Mouse (Mus musculus): ENCODE measurements around the gene Vil1. TPM values are rescaled to one million over a fixed set of nuclear protein-coding genes. Genes with fewer than 3 reads are reported as not detected.
A peak's percentile ranks its signal among the peaks of the same experiment; 100 is the strongest.
"Not testable (repeated sequence)": the region's sequence is repeated elsewhere in the genome, so short reads cannot be mapped to it uniquely, and the experiment has no call there.

The Vil1 gene
- polyA plus RNA-seq, 1 experiment from 2014 or later: 0.12 TPM

DNA sequence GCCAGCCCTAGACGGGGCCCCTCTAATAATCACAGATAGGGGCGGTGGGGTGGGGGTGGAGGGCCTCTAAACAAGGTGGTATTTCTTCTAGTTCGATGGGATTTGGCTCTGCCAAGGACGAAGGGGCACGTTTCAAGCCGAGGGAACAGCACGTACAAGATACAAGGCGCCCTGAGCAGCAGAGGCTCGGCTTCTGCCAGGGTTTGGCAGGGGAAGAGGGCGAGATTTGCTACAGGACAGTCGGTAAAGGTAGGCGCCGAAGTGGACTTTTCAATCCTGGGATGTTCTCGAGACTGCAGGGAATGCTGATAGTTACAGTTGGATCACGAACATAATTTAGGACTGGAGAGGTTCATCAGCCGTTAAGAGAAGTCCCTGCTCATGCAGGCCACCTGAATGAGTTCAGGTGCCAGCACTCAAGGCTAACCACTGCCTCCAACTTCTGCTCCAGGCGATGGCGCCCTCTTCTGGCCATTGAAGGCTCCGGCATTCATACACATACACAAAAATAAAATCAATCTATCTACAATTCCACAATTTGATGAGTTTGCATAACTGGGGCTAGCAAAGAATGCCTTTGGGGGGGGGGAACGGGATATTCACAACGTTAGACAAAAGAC lies 18.8 kb upstream of the Vil1 start:
- no peaks in the 10 kb centered on the region for H3K9me3 ChIP-seq
- H3K4me3 ChIP-seq: peak overlapping the region; percentile 92
- peaks cover 22% of the 10 kb centered on the region for H3K36me3 ChIP-seq (replicated peaks)
- H3K27me3 ChIP-seq (ENCODE audit: poor library complexity, severe bottlenecking): peaks cover 30% of the 10 kb centered on the region
- peak overlapping the region; percentile 98 for H3K27ac ChIP-seq
- peaks cover 71% of the 10 kb centered on the region for H3K4me1 ChIP-seq
- WGBS: 8% methylated on average over 21 of the region's 21 CpGs
- DNase-seq (ENCODE audit: extremely low spot score, low spot score): peak; percentile 63

DNA sequence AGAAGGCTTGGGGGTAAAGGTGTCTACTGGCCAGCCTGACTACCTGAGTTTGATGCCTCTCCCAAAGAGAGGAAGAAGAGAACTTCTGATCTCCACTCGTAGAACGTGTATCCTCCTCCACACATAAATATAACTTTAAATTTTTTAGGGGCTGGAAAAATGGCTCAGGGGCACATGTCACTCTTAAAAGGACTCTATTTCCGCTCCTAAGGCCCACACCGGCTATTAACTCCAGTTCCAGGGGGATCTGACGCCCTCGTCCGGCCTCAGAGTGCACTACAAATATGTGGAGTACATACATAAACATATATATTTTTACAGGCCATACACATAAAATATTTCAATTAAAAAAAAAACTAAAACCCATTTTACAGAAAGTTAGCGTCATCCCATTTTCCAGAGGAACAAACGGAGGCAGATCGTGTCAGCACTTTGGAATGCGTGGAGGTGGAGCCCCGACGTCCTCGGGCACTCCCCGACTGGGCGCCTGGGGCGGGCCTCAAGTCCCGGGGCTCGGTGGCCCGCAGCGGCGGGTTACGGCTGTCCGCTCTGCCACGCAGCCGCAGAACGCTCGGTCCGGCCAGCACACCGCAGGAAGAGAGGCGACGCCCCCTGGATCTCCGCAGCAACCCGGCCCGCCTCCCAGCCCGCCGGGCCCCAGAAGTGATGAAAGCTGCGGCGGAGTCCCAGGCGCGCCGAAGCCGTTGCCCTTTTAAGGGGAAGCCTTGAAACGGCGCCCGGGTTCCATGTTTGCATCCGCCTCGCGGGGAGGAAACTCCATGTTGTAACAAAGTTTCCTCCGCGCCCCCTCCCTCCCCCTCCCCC lies 18.0 kb upstream of the Vil1 start, which contains the start of gene Ctdsp1:
TSS of gene Ctdsp1 (plus strand) at position 586 of the 825 bp plus-strand sequence.
- 2% methylated on average over 50 of the region's 51 CpGs for WGBS
- Histone ChIP-seq H3K4me3 (peak within 1 kb of the TSS; percentile 92), H3K4me1 (peaks cover 74% of the 10 kb centered on the region), H3K9me3 (no peaks in the 10 kb centered on the region), H3K36me3 (replicated peaks) (peaks cover 23% of the 10 kb centered on the region), H3K27ac (peak within 1 kb of the TSS; percentile 98), H3K27me3 (ENCODE audit: poor library complexity, severe bottlenecking) (peaks cover 30% of the 10 kb centered on the region)
- peak; percentile 95 for DNase-seq (ENCODE audit: extremely low spot score, low spot score)

GRCm38 (mm10) chr1:74391844-74392441 lies 17.2 kb upstream of the Vil1 start:
- peaks cover 23% of the 10 kb centered on the region for H3K36me3 ChIP-seq (replicated peaks)
- H3K27me3 ChIP-seq (ENCODE audit: poor library complexity, severe bottlenecking): peaks cover 30% of the 10 kb centered on the region
- WGBS: under 1% methylated on average over 63 of the region's 63 CpGs
- H3K9me3 ChIP-seq: no peaks in the 10 kb centered on the region
- H3K4me1 ChIP-seq: peaks cover 73% of the 10 kb centered on the region
- H3K4me3 ChIP-seq: peak overlapping the region; percentile 92
- peak overlapping the region; percentile 98 for H3K27ac ChIP-seq
- DNase-seq (ENCODE audit: extremely low spot score, low spot score): peak; percentile 68

- peaks cover 23% of the 10 kb centered on the region for H3K36me3 ChIP-seq (replicated peaks)
Observed at GRCm38 (mm10) chr1:74392446-74392994, 16.7 kb upstream of the Vil1 start.

DNA sequence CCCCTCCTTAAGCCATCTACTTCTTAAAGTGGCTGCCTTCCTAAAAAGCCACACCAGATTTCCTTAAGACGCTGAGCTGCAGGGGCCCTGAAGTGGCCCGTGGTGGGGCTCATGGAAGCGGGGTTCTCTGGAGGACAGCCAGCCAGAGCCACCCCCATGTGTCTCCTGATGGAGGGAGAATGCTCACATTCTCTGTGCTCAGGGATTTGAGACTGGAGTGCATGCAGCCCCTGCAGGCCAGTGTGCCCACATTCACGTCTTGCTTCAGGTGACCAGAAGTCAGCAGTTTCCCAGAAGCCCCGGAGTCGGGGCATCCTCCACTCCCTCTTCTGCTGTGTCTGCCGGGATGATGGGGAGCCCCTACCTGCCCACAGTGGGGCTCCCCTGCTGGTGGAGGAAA lies 16.2 kb upstream of the Vil1 start:
- Histone ChIP-seq H3K27ac (peak overlapping the region; percentile 98), H3K4me1 (peaks cover 71% of the 10 kb centered on the region), H3K4me3 (peak overlapping the region; percentile 92), H3K36me3 (replicated peaks) (peaks cover 23% of the 10 kb centered on the region), H3K9me3 (no peaks in the 10 kb centered on the region), H3K27me3 (ENCODE audit: poor library complexity, severe bottlenecking) (peaks cover 29% of the 10 kb centered on the region)
- WGBS: 43% methylated on average over 7 of the region's 7 CpGs
- no peak for DNase-seq (ENCODE audit: extremely low spot score, low spot score)

More at GRCm38 (mm10) chr1:74392446-74392994, 16.7 kb upstream of the Vil1 start:
- WGBS: 3% methylated on average over 16 of the region's 16 CpGs
- Histone ChIP-seq H3K27me3 (ENCODE audit: poor library complexity, severe bottlenecking) (peaks cover 30% of the 10 kb centered on the region), H3K27ac (peak overlapping the region; percentile 98), H3K4me1 (peaks cover 71% of the 10 kb centered on the region), H3K4me3 (peak overlapping the region; percentile 92), H3K9me3 (no peaks in the 10 kb centered on the region)
- peak; percentile 45 for DNase-seq (ENCODE audit: extremely low spot score, low spot score)

DNA sequence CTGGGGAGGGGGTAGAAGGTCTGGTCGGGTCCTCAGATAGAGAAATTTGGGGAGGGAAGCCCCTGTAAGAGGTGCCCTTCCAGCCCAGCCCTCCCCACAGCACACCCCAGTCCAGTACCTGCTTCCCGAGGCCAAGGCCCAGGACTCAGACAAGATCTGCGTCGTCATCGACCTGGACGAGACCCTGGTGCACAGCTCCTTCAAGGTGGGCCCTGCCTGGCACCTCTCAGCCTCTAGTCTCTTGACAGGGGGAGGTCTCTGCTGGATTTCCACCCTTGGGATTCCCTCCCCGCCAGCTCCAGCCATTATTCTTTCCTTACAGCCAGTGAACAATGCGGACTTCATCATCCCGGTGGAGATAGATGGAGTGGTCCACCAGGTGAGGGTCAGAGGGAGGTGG lies 15.5 kb upstream of the Vil1 start:
- WGBS: 93% methylated on average over 9 of the region's 9 CpGs
- peak overlapping the region; percentile 92; the same call in 1 of the 2 replicates for H3K4me3 ChIP-seq
- DNase-seq (ENCODE audit: extremely low spot score, low spot score): no peak
- peaks cover 22% of the 10 kb centered on the region for H3K27me3 ChIP-seq (ENCODE audit: poor library complexity, severe bottlenecking)
- peaks cover 74% of the 10 kb centered on the region for H3K4me1 ChIP-seq
- peaks cover 23% of the 10 kb centered on the region for H3K36me3 ChIP-seq (replicated peaks)
- peak overlapping the region; percentile 98 for H3K27ac ChIP-seq
- H3K9me3 ChIP-seq: no peaks in the 10 kb centered on the region

- peaks cover 73% of the 10 kb centered on the region for H3K4me1 ChIP-seq
- no peak for DNase-seq (ENCODE audit: extremely low spot score, low spot score)
Observed at GRCm38 (mm10) chr1:74394311-74394710, 14.9 kb upstream of the Vil1 start.

GRCm38 (mm10) chr1:74394858-74395257 lies 14.3 kb upstream of the Vil1 start:
- Histone ChIP-seq H3K4me3 (no peak overlapping the region), H3K27ac (no peak overlapping the region), H3K4me1 (peaks cover 67% of the 10 kb centered on the region), H3K27me3 (ENCODE audit: poor library complexity, severe bottlenecking) (peaks cover 11% of the 10 kb centered on the region), H3K9me3 (no peaks in the 10 kb centered on the region), H3K36me3 (replicated peaks) (peaks cover 23% of the 10 kb centered on the region)
- DNase-seq (ENCODE audit: extremely low spot score, low spot score): no peak
- 92% methylated on average over 15 of the region's 15 CpGs for WGBS

More at GRCm38 (mm10) chr1:74394311-74394710, 14.9 kb upstream of the Vil1 start:
- Histone ChIP-seq H3K36me3 (replicated peaks) (peaks cover 23% of the 10 kb centered on the region), H3K27ac (no peak overlapping the region), H3K27me3 (ENCODE audit: poor library complexity, severe bottlenecking) (peaks cover 16% of the 10 kb centered on the region), H3K4me3 (0 out of 2 replicates have a peak overlapping the region, but pooled peaks have one; percentile 92), H3K9me3 (no peaks in the 10 kb centered on the region)
- 92% methylated on average over 9 of the region's 9 CpGs for WGBS

DNA sequence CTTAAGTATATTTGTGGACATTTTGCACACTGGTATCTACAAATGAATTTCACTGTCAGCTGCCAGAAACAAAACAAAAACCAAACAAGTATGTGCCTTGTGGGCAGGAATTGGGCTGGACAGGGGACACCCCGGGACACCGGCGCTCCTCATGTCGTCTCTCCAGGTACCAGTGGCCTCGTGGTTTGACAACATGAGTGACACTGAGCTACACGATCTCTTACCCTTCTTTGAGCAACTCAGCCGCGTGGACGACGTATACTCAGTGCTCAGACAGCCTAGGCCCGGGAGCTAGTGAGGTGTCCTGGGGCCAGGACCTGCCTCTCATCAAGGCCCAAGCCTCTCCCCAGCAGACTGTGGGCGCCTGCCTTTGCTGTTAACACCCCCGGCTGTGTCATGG lies 13.9 kb upstream of the Vil1 start:
- no peak for DNase-seq (ENCODE audit: extremely low spot score, low spot score)
- Histone ChIP-seq H3K36me3 (replicated peaks) (peaks cover 23% of the 10 kb centered on the region), H3K4me3 (no peak overlapping the region), H3K27ac (no peak overlapping the region), H3K4me1 (peaks cover 63% of the 10 kb centered on the region), H3K27me3 (ENCODE audit: poor library complexity, severe bottlenecking) (peaks cover 6% of the 10 kb centered on the region), H3K9me3 (no peaks in the 10 kb centered on the region)
- 88% methylated on average over 12 of the region's 13 CpGs for whole genome bisulfite sequencing

GRCm38 (mm10) chr1:74396456-74397222 lies 12.5 kb upstream of the Vil1 start:
- Histone ChIP-seq H3K36me3 (replicated peaks) (peaks cover 23% of the 10 kb centered on the region), H3K4me1 (peaks cover 52% of the 10 kb centered on the region), H3K4me3 (peak overlapping the region; percentile 57), H3K27ac (peak overlapping the region; percentile 88)
- 7% methylated on average over 12 of the region's 12 CpGs for WGBS
- H3K27me3 ChIP-seq (ENCODE audit: poor library complexity, severe bottlenecking); H3K9me3 ChIP-seq; DNase-seq (ENCODE audit: extremely low spot score, low spot score): not testable (repeated sequence)

DNA sequence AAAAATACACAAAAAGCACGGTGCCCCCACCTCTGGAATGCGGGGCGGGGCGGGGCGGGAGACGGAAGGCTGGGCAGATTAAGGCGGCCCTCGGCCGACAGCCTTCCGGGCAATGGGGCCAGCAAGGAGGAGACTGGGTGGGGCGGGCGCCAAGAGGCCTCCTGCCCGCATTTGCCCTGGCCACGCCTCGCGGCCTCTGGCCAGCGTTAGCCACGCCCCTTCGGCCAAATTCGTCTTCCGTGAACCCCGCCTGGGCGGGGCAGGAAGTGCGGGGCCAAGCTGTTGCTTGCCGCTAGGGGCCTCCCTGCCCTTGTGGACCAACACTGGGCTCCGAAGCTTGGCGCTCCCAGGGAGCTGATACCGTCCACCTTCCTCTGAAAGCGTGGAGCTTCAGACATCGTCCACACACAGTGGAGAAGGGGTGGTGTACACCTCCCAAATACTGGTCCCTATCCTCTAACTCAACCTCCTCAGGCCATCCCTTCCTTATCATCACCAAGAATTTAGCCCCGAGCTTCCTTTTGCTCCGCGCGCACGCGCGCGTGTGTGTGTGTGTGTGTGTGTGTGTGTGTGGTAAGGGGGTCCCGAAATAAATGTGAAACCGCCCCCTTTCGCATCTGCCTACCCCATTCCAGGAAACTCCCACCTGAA lies 11.8 kb upstream of the Vil1 start:
- Histone ChIP-seq H3K4me1 (peaks cover 44% of the 10 kb centered on the region), H3K36me3 (replicated peaks) (peaks cover 23% of the 10 kb centered on the region)

More for the DNA sequence above, 11.8 kb upstream of the Vil1 start:
- Histone ChIP-seq H3K27me3 (ENCODE audit: poor library complexity, severe bottlenecking) (no peaks in the 10 kb centered on the region), H3K27ac (peak overlapping the region; percentile 88), H3K4me3 (peak overlapping the region; percentile 57), H3K9me3 (no peaks in the 10 kb centered on the region)
- peak; percentile 98 for DNase-seq (ENCODE audit: extremely low spot score, low spot score)
- under 1% methylated on average over 41 of the region's 41 CpGs for WGBS
